Mouse (Mus musculus): ENCODE results near the gene Dll4.

GRCm38 (mm10) chr2:119294411-119294810 is 31.2 kb upstream of the Dll4 start:
- TF ChIP-seq GATA1 (IDR thresholded peaks at IDR 0.05; ENCODE audit: borderline replicate concordance, low read length), result no peak
- TF ChIP-seq FLI1 (IDR thresholded peaks at IDR 0.05; ENCODE audit: low read length), result no peak
